Mouse (Mus musculus) heart, embryonic 10.5 days (tissue): ENCODE data around the gene Tal1. TPM values are rescaled to one million over a fixed set of nuclear protein-coding genes. Genes with fewer than 3 reads are reported as not detected.

ENCODE experiments used
- DNase-seq: peaks from one replicate; pipeline ENCODE4 v3.0.0-alpha.2; 2017; ENCODE audit warnings: low spot score
- H3K27ac ChIP-seq: fragments of 300-500 bp; sonication (generic); 2 replicates; pipeline ENCODE4 v1.5.1; 2016; ENCODE audit warnings: mild to moderate bottlenecking
- H3K27me3 ChIP-seq: fragments of 300-500 bp; sonication (generic); 2 replicates; pipeline ENCODE4 v1.6.1; 2016; ENCODE audit warnings: mild to moderate bottlenecking; ENCODE audit not compliant: poor library complexity, insufficient read depth, severe bottlenecking
- H3K36me3 ChIP-seq: fragments of 300-500 bp; sonication (generic); 2 replicates; pipeline ENCODE4 v1.6.1; 2016; ENCODE audit warnings: mild to moderate bottlenecking, moderate library complexity
- H3K4me1 ChIP-seq: fragments of 300-500 bp; sonication (generic); 2 replicates; pipeline ENCODE4 v1.6.1; 2016; ENCODE audit warnings: mild to moderate bottlenecking
- H3K4me3 ChIP-seq: fragments of 300-500 bp; sonication (generic); 2 replicates; pipeline ENCODE4 v1.5.1; 2016; ENCODE audit warnings: mild to moderate bottlenecking, moderate library complexity
- H3K9me3 ChIP-seq: fragments of 300-500 bp; sonication (generic); 2 replicates; pipeline ENCODE4 v1.6.1; 2016; ENCODE audit warnings: mild to moderate bottlenecking, moderate library complexity
- WGBS: fragments of 180-500 bp; shearing (Covaris S2); methylation state at CpG from one replicate; pipeline ENCODE4 v1.1.7; 2016; 5-methylcytosine and 5-hydroxymethylcytosine counted together
- polyA plus RNA-seq: library from polyadenylated mRNA; unstranded; fragments of >200 nt; fragmentation: Nextera tagmentation; extraction: Ambion mirVana; gene quantifications from 2 replicates; pipeline ENCODE4 v1.2.1, GENCODE M21; 2016

Gene Tal1
- polyA plus RNA-seq, 1 experiment from 2014 or later, result 8.3 TPM

DNA sequence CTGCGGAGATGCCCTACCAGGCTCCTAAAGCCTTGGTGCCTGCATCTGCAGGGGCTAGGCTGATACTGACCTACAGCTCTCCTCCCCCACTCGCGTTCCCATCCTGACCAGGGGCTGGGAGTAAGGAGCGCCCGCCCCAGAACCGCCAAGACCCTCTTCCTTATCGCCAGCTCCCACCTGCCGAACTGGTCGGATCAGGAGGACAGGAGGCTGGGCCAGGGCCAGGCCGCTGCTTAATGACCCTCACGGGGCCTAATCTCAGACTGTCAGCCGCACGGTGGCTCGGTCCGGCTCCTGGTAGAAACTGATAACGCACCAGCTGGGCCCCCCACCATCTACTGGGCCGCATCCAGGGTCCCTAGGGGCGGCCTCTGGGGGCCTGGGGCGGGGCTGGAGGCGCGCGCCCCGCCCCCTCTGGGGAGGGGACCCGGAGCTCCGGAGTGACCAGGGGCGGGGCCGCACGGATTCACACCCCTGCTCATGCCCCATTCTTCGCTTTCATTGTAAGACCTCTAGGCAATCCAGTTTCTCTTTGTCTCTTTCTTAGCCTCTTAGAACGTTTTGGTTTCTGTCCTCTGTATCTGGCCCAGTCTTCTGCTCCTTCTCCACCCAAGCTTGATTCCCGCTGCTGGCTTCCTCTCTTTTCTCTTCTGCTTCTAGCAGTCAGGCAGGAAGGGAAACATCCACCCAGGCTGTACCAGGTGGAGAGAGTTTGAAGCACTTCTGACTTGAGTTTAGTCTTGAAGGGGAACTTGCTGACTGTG is 39.6 kb downstream of the Tal1 start:
- Histone ChIP-seq H3K4me1 (peaks cover 18% of the 10 kb centered on the region), H3K27ac (peak overlapping the region; percentile 54), H3K4me3 (peak overlapping the region; percentile 61), H3K27me3 (peaks cover 59% of the 10 kb centered on the region), H3K36me3 (no peaks in the 10 kb centered on the region), H3K9me3 (no peaks in the 10 kb centered on the region)
- DNase-seq, result peak; percentile 98
- WGBS, result under 1% methylated on average over 30 of the region's 31 CpGs

DNA sequence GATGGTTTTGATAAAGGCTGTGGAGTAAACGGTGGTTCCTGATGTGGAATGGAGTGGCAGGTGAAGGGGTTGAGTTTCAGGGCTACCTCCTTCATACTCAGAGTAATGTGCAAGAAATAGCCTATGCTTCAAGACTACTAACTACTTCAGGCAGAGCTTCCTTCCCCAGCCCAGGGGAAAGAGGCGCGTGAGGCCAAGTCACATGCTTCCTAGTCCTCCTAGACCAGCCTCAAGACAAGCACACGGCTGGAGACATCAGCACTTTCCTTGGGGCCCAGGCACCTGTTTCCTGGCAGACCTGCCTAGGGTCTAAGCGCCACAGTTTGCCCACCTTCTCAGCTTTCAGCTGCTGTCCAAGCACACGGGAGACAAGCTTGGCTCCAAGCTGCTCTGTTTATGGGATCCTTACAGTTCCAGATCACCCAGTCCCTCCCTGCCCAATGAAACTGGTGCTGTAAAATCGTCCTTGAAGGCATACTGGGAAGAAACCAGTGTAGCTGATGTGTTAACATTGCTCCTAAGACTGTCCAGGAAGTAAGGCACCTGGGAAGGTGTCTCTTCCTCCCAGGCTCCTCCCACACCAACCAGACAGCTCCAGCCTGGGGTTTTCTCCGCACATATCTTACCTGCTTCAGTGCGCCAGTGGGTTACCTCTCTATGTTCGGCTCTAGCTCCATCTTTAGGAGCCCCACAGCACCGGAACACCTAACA is 40.4 kb downstream of the Tal1 start:
- peak overlapping the region; percentile 61 for H3K4me3 ChIP-seq
- DNase-seq, result no peak
- 12% methylated on average over 11 of the region's 11 CpGs for WGBS
- no peaks in the 10 kb centered on the region for H3K36me3 ChIP-seq
- peaks cover 55% of the 10 kb centered on the region for H3K27me3 ChIP-seq
- peaks cover 18% of the 10 kb centered on the region for H3K4me1 ChIP-seq
- no peaks in the 10 kb centered on the region for H3K9me3 ChIP-seq
- peak overlapping the region; percentile 75; the same call in 1 of the 2 replicates for H3K27ac ChIP-seq

DNA sequence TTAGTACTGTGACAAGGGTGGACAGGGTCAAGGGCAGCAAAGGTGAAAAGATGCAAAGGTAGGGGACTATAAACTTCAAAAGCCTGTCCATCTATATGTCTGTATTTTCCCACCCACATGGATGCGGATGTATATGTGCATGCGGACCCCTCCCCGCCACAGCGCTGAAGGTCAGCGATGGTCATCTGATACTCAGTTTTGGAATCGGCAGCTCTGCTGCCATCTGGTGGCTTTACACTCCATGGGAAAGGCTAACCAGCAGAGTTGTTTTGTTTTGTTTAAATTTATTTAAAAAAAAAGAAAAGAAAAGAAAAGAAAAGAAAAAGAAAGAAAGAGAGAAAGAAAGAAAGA is 40.9 kb downstream of the Tal1 start:
- Histone ChIP-seq H3K9me3 (no peaks in the 10 kb centered on the region), H3K27me3 (peaks cover 54% of the 10 kb centered on the region), H3K4me1 (peaks cover 18% of the 10 kb centered on the region), H3K36me3 (no peaks in the 10 kb centered on the region), H3K27ac (peak overlapping the region; percentile 75; the same call in 1 of the 2 replicates), H3K4me3 (peak overlapping the region; percentile 61; the same call in 1 of the 2 replicates)
- no peak for DNase-seq
- WGBS, result under 1% methylated on average over 6 of the region's 6 CpGs

DNA sequence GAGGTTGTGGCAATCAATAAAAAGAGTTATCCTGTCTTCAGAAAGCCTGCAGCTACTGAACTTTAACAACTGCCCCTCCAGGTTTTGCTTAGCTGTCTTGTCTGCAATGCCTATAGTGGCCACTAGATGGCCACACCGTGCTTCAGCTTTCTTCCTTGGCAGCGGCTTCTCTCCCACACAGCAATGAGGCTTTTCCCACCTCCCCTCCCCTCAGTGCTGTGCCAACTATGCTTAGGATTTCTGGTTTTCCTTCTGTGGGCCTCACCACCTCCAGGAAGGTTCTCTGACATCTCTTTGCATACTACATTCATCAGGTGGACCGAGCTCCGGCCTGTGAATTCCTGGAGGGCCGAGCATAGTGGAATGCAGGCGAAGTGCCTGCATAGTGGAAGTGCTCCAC is 45.5 kb downstream of the Tal1 start:
- no peak for DNase-seq
- H3K4me1 ChIP-seq, result peaks cover 4% of the 10 kb centered on the region
- no peak overlapping the region for H3K27ac ChIP-seq
- H3K36me3 ChIP-seq, result no peaks in the 10 kb centered on the region
- peaks cover 10% of the 10 kb centered on the region for H3K27me3 ChIP-seq
- H3K9me3 ChIP-seq, result no peaks in the 10 kb centered on the region
- 41% methylated on average over 6 of the region's 6 CpGs for WGBS
- H3K4me3 ChIP-seq, result peak overlapping the region; percentile 29; the same call in 1 of the 2 replicates

DNA sequence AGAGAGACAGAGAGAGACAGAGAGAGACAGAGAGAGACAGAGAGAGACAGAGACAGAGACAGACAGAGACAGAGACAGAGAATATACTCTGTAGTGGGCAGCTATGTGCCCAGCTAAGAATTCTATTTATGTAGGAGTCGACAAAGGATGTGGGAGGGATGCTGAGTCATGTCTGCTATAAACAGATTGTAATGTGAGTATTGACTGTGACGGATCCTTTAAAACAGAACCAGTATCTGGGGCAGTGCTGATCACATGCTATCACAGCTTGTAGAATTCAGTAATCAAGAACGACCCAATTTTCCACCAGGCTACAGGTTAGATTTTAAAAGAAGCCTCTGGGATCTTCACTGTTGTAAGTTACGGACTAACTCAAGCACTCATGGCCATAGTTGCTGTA is 47.3 kb downstream of the Tal1 start:
- 48% methylated on average over 4 of the region's 4 CpGs for WGBS
- H3K4me1 ChIP-seq, result no peaks in the 10 kb centered on the region
- H3K36me3 ChIP-seq, result no peaks in the 10 kb centered on the region
- H3K27ac ChIP-seq, result no peak overlapping the region
- DNase-seq, result no peak
- H3K9me3 ChIP-seq, result no peaks in the 10 kb centered on the region
- H3K4me3 ChIP-seq, result no peak overlapping the region
- peaks cover 5% of the 10 kb centered on the region; the same call in 1 of the 2 replicates for H3K27me3 ChIP-seq

DNA sequence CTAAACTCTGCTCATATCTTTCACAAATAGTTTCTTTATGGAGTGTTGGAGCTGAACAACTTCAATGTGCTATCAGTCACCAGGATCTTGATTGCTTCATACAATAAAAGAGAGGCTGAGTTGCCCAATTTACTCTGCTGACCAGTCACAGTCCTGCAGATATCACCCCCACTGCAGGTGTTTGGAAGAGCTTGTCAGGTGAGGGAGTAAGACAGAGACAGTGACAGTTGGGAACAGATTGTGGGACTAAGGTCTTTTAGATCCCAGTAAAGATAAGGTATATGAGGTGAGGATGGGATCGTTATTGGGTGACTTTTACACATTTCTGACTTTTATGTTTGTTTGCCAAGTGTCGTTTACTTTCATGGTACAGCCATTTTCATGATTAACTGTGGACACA is 54.9 kb downstream of the Tal1 start:
- no peaks in the 10 kb centered on the region for H3K9me3 ChIP-seq
- no peak for DNase-seq
- no peaks in the 10 kb centered on the region for H3K27me3 ChIP-seq
- H3K27ac ChIP-seq, result no peak overlapping the region
- no peaks in the 10 kb centered on the region for H3K4me1 ChIP-seq
- 70% methylated on average over 2 of the region's 2 CpGs for WGBS
- H3K4me3 ChIP-seq, result no peak overlapping the region
- no peaks in the 10 kb centered on the region for H3K36me3 ChIP-seq

DNA sequence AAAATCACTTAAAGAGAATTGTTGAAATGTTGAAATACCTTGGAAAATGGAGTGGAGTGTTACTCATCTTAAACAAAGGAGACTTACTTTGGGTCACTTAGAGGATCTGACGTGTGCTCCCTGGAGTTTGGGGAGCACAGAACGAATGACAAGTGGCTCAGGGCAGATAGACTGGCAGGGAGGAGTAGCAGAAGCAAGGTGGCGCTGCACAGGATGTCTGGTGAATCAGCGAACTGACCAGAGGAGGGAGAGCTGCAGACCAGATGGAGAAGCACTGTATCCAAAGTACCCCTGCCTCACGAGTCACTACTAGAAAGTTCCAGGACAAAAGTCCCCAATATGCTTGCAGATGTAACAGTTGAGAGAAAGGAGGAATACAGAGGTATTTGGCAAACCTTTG is 57.0 kb downstream of the Tal1 start:
- WGBS, result 19% methylated on average over 5 of the region's 5 CpGs
- no peak overlapping the region for H3K27ac ChIP-seq
- no peak overlapping the region for H3K4me3 ChIP-seq
- H3K27me3 ChIP-seq, result no peaks in the 10 kb centered on the region
- H3K9me3 ChIP-seq, result no peaks in the 10 kb centered on the region
- no peaks in the 10 kb centered on the region for H3K36me3 ChIP-seq
- DNase-seq, result no peak
- no peaks in the 10 kb centered on the region for H3K4me1 ChIP-seq

DNA sequence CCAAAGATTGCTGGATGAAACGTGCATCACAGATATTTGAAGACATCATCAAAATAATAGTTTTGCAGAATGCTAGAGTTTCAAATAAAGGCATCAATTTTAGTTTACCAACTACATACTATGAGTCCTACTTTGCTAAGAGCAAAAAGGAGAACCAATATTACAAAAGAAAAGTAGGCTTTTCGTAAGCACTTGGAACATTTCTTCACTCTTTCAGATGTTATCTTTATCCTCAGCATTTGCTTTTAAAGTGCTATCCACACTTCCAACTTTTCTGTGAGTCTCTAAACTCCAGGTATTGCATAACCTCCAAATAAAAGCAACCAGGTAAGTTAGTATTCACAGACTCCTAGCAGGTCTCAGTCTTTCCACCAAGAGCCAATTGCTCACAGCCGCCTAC is 63.4 kb downstream of the Tal1 start:
- 80% methylated on average over 3 of the region's 3 CpGs for WGBS
- DNase-seq, result no peak

DNA sequence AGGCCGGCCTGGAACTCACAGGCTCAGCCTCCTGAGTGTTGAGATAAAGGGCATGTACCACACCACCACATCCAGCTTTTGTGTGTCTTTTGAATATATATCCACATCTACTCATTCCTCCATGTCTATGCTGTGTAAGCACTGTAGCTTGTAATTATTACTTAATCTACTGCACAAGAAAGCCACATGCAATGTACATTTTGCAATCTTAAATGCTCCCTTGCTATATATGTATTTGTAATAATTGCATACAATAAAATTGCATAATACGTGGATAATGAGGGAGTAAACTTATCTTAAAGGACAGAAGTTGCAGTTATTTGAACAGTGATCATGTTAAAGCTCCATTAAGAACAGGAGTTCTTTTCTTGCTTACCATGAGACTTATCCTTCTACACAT is 64.9 kb downstream of the Tal1 start:
- no peak for DNase-seq
- WGBS, result 60% methylated on average over 2 of the region's 2 CpGs
- no peak overlapping the region for H3K4me3 ChIP-seq
- H3K9me3 ChIP-seq, result no peaks in the 10 kb centered on the region
- no peaks in the 10 kb centered on the region for H3K36me3 ChIP-seq
- H3K4me1 ChIP-seq, result no peaks in the 10 kb centered on the region
- H3K27ac ChIP-seq, result no peak overlapping the region
- H3K27me3 ChIP-seq, result no peaks in the 10 kb centered on the region

More for the DNA sequence above, 63.4 kb downstream of the Tal1 start:
- H3K9me3 ChIP-seq, result no peaks in the 10 kb centered on the region
- H3K36me3 ChIP-seq, result no peaks in the 10 kb centered on the region
- H3K27me3 ChIP-seq, result no peaks in the 10 kb centered on the region
- H3K27ac ChIP-seq, result no peak overlapping the region
- H3K4me1 ChIP-seq, result no peaks in the 10 kb centered on the region
- no peak overlapping the region for H3K4me3 ChIP-seq

Other genes with a start within 250 kb of the Tal1 start
- gene Gm12830, start 234.7 kb upstream of the Tal1 start, polyA plus RNA-seq, result not detected in 2 replicates
- 0.42 and 1.3 TPM in 2 replicates for gene Foxd2, start 147.6 kb upstream of the Tal1 start, polyA plus RNA-seq
- gene Foxe3, start 130.4 kb upstream of the Tal1 start, polyA plus RNA-seq, result 0.62 TPM in 1 of 2 replicates, not detected in the other
- gene Cmpk1, start 69.2 kb upstream of the Tal1 start, polyA plus RNA-seq, result 59.6 and 64.4 TPM in 2 replicates
- 13.0 and 13.5 TPM in 2 replicates for gene Stil, start 56.3 kb upstream of the Tal1 start, polyA plus RNA-seq
- 19.5 and 29.4 TPM in 2 replicates for gene Pdzk1ip1, start 32.3 kb downstream of the Tal1 start, polyA plus RNA-seq
- 0.10 and 0.21 TPM in 2 replicates for gene Cyp4x1, start 77.9 kb downstream of the Tal1 start, polyA plus RNA-seq
- not detected in 2 replicates for gene Cyp4a29, start 185.7 kb downstream of the Tal1 start, polyA plus RNA-seq
- gene Cyp4a12a, start 242.6 kb downstream of the Tal1 start, polyA plus RNA-seq, result not detected in 2 replicates